Mouse (Mus musculus): ENCODE data around the gene Ttc21a. TPM values are rescaled to one million over a fixed set of nuclear protein-coding genes. Genes with fewer than 3 reads are reported as not detected.

The Ttc21a gene
- polyA plus RNA-seq (2014; fragmentation: Illumina TruSeq; extraction: RNeasy Lipid Tissue Mini Kit (QIAGEN cat#74804); ENCODE audit: insufficient read depth, low read depth, low replicate concordance) = 3.6 TPM

DNA sequence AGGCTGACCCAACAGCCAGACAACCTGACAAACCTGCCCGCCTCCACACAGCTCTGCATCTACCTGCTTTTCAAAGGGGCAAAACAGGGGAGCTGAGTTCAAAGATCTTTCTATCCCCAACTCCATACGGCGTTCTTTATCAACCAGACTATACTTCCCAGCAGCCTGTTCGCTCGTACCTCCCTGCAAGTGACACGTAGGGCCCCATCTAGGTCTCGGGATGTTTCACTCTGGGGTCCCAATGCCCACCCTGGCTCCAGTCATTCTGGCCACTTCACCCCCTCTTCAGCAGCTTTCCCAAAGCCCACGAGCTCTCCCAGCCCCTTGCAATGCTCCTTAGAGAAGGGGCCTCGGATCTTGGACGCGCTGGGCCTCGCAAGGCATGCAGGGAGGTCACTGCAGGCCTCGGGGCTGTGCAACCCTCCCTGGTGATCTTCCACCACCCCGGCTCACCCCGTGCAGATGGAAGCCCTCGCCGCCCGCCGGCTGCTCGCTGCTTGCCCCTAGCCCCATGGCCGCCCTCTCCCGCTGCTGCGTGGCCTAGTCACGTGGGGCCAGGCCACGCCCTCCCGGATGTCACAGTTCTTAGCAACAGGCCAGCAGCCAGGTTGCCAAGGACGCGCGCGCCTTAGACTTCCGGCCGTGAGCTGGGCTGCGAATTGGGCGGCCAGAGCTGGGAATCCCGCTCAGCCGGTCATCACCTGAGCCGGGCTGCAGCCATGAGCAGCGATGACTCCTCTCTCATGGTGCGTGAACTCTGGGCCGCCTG lies at the start of gene Ttc21a, which contains the start of gene Gorasp1:
Ttc21a (plus strand) TSS at position 602 of the 769 bp plus-strand sequence.
Gorasp1 (minus strand) TSS at position 561 of the 769 bp plus-strand sequence.

GRCm38 (mm10) chr9:119894339-119895009 lies 42.9 kb upstream of the Ttc21a start, which contains the start of gene Wdr48:
Wdr48 (plus strand) TSS chr9:119894878.

DNA sequence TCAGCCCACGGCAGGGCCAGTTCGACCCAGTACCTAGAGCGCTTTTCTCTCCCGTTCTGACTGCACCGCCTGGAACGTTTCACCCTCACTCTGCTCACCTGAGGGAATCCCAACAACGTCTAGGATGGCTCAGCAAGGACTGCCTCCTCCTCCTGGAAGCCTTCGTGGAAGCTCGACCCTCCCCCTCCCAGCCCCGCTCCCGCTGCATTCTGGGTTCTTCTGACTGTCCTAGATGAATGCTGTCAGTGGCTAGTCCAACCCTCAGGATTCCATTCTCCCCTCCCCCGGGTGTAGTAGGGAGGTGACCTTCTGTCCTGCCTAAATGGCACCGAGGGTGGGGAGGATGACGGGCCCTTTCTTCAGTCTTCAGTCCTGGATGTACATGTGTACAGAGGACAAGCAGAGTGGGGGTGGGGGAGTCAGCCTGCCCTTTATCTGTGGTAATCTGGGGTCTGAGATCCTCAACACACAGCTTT lies 47.2 kb downstream of the Ttc21a start, which contains the start of gene Csrnp1:
Csrnp1 (minus strand) TSS at position 123 of the 476 bp plus-strand sequence.

Other genes starting within 250 kb of the Ttc21a start
- 0.09 TPM for gene Scn10a, start 218.3 kb upstream of the Ttc21a start, polyA plus RNA-seq (2014; fragmentation: Illumina TruSeq; extraction: RNeasy Lipid Tissue Mini Kit (QIAGEN cat#74804); ENCODE audit: insufficient read depth, low read depth, low replicate concordance)
- gene Scn11a, start 112.2 kb upstream of the Ttc21a start, polyA plus RNA-seq (2014; fragmentation: Illumina TruSeq; extraction: RNeasy Lipid Tissue Mini Kit (QIAGEN cat#74804); ENCODE audit: insufficient read depth, low read depth, low replicate concordance) = not detected
- gene Wdr48, start 42.7 kb upstream of the Ttc21a start, polyA plus RNA-seq (2014; fragmentation: Illumina TruSeq; extraction: RNeasy Lipid Tissue Mini Kit (QIAGEN cat#74804); ENCODE audit: insufficient read depth, low read depth, low replicate concordance) = 18.9 TPM
- gene Gorasp1, start within 50 bp of the Ttc21a start, polyA plus RNA-seq (2014; fragmentation: Illumina TruSeq; extraction: RNeasy Lipid Tissue Mini Kit (QIAGEN cat#74804); ENCODE audit: insufficient read depth, low read depth, low replicate concordance) = 6.2 TPM
- gene Csrnp1, start 47.1 kb downstream of the Ttc21a start, polyA plus RNA-seq (2014; fragmentation: Illumina TruSeq; extraction: RNeasy Lipid Tissue Mini Kit (QIAGEN cat#74804); ENCODE audit: insufficient read depth, low read depth, low replicate concordance) = 19.1 TPM
- 0.68 TPM for gene Xirp1, start 86.0 kb downstream of the Ttc21a start, polyA plus RNA-seq (2014; fragmentation: Illumina TruSeq; extraction: RNeasy Lipid Tissue Mini Kit (QIAGEN cat#74804); ENCODE audit: insufficient read depth, low read depth, low replicate concordance)
- gene Cx3cr1, start 132.3 kb downstream of the Ttc21a start, polyA plus RNA-seq (2014; fragmentation: Illumina TruSeq; extraction: RNeasy Lipid Tissue Mini Kit (QIAGEN cat#74804); ENCODE audit: insufficient read depth, low read depth, low replicate concordance) = 4.2 TPM
- 0.21 TPM for gene Ccr8, start 154.5 kb downstream of the Ttc21a start, polyA plus RNA-seq (2014; fragmentation: Illumina TruSeq; extraction: RNeasy Lipid Tissue Mini Kit (QIAGEN cat#74804); ENCODE audit: insufficient read depth, low read depth, low replicate concordance)
- 18.4 TPM for gene Slc25a38, start 172.8 kb downstream of the Ttc21a start, polyA plus RNA-seq (2014; fragmentation: Illumina TruSeq; extraction: RNeasy Lipid Tissue Mini Kit (QIAGEN cat#74804); ENCODE audit: insufficient read depth, low read depth, low replicate concordance)
- gene Rpsa, start 190.1 kb downstream of the Ttc21a start, polyA plus RNA-seq (2014; fragmentation: Illumina TruSeq; extraction: RNeasy Lipid Tissue Mini Kit (QIAGEN cat#74804); ENCODE audit: insufficient read depth, low read depth, low replicate concordance) = 1,831 TPM
- not detected for gene Mobp, start 212.1 kb downstream of the Ttc21a start, polyA plus RNA-seq (2014; fragmentation: Illumina TruSeq; extraction: RNeasy Lipid Tissue Mini Kit (QIAGEN cat#74804); ENCODE audit: insufficient read depth, low read depth, low replicate concordance)